Comparison of ENCODE assay signal across 8 mouse cellular contexts in genomic region chr3:144756103-144756502, GRCm38 (mm10). TPM values are rescaled to one million over a fixed set of nuclear protein-coding genes. Genes with fewer than 3 reads are reported as not detected.
DNase-seq lines count a peak whose midpoint lies in the region; ATAC-seq lines count a peak whose summit lies in the region.
"Not testable (repeated sequence)": the region's sequence is repeated elsewhere in the genome, so short reads cannot be mapped to it uniquely, and the experiment has no call there.
"Had no signal": no experiment of that assay in that cellular context is flagged by ENCODE, and none has a peak within 500 bp of the region (broad histone marks: within the 10 kb centered on the region; RNA-seq: fewer than 3 reads in every experiment).

No protein-coding gene starts in this region.

- H3K4me3 ChIP-seq in forebrain, embryonic 15.5 days = not testable (repeated sequence)

- not testable (repeated sequence) for H3K36me3 ChIP-seq in forebrain, embryonic 15.5 days

- H3K27ac ChIP-seq in forebrain, embryonic 15.5 days (replicated peaks) = not testable (repeated sequence)

- H3K4me1 ChIP-seq in forebrain, embryonic 15.5 days = not testable (repeated sequence)

- ATAC-seq in forebrain, embryonic 15.5 days (replicated peaks) = 0 out of 2 replicates have a peak, but pooled peaks have one; percentile 36

- peak; percentile 10 for DNase-seq in adrenal gland, postnatal 10 days
- DNase-seq in cerebellum, postnatal 10 days = peak; percentile 23 to 30
- DNase-seq in gastrocnemius, postnatal 10 days = peak; percentile 8
- DNase-seq in left cerebral cortex, postnatal 4 days = peak; percentile 15
- peak; percentile 28 for DNase-seq in right cerebral cortex, postnatal 14 days

- not testable (repeated sequence) for H3K9ac ChIP-seq in forebrain, embryonic 15.5 days (replicated peaks)

- intact Hi-C loops in left cerebral cortex, postnatal 4 days (cut with DNase I) = not testable (repeated sequence)

- H3K9me3 ChIP-seq in forebrain, embryonic 15.5 days = not testable (repeated sequence)

- WGBS in forebrain, embryonic 15.5 days = 53% methylated on average over 8 of the region's 8 CpGs

- not testable (repeated sequence) for H3K27me3 ChIP-seq in forebrain, embryonic 15.5 days

- H3K4me2 ChIP-seq in forebrain, embryonic 15.5 days (replicated peaks) = not testable (repeated sequence)

RNA-seq across cellular contexts. Expression of gene Clca3a1, which starts 4.7 kb away (rescaled TPM):
- 1 to 10 TPM; 9.3 to 9.6 TPM for total RNA-seq in adrenal gland, postnatal 10 days (2021)
- 0.34 and 0.59 TPM in 2 replicates for polyA plus RNA-seq in forebrain, embryonic 15.5 days (2015; fragmentation: Nextera tagmentation; extraction: Ambion mirVana)
- total RNA-seq in gastrocnemius, postnatal 10 days (2021) = under 1 TPM; 0.20 to 0.31 TPM
- 1 to 10 TPM in 1 of 2 experiments, under 1 TPM in 1; 0.62 to 1.0 TPM for total RNA-seq in left cerebral cortex, postnatal 4 days (2021)
- total RNA-seq: CH12.LX had no signal
- polyA plus RNA-seq: inflammation-experienced regulatory T-cells, adult 6 months had no signal

RNA-seq across cellular contexts. Expression of gene Sh3glb1, which starts 36.0 kb away (rescaled TPM):
- 100 to 1,000 TPM; 271 to 286 TPM for total RNA-seq in adrenal gland, postnatal 10 days (2021)
- polyA plus RNA-seq in forebrain, embryonic 15.5 days (2015; fragmentation: Nextera tagmentation; extraction: Ambion mirVana) = 92.1 and 96.7 TPM in 2 replicates
- 100 to 1,000 TPM; 310 to 331 TPM for total RNA-seq in gastrocnemius, postnatal 10 days (2021)
- 100 to 1,000 TPM; 179 to 208 TPM for total RNA-seq in left cerebral cortex, postnatal 4 days (2021)

Comparison
In these comparisons a context has a peak if more than half of its experiments do, and no peak if none do; other contexts are left out.
1. RNA of gene Clca3a1, which starts 4.7 kb away (total RNA-seq): 9.3 to 9.6 TPM in adrenal gland, postnatal 10 days; 0.62 to 1.0 TPM in left cerebral cortex, postnatal 4 days and 0.20 to 0.31 TPM in gastrocnemius, postnatal 10 days; every median in the first group is over 4 times any median in the second.
2. Peak in every context shown above with its lines, with median percentiles within 50 percentile points of each other: DNase-seq.